In genomic region chr2:29624091-29624608, GRCm38 (mm10) we compare ENCODE assay signal across 10 mouse cellular contexts. TPM values are rescaled to one million over a fixed set of nuclear protein-coding genes. Genes with fewer than 3 reads are reported as not detected.
A peak's percentile ranks its signal among the peaks of the same experiment; 100 is the strongest.
DNase-seq lines count a peak whose midpoint lies in the region; ATAC-seq and TF ChIP-seq lines count a peak whose summit lies in the region.
"Had no signal": no experiment of that assay in that cellular context is flagged by ENCODE, and none has a peak within 500 bp of the region (broad histone marks: within the 10 kb centered on the region; RNA-seq: fewer than 3 reads in every experiment).

No protein-coding gene starts in this region.

- no peak for DNase-seq in gastrocnemius, adult 2 months
- no peak for DNase-seq in gastrocnemius, postnatal 36 days
- DNase-seq in 416B (ENCODE audit: low read depth) = peak; percentile 90
- DNase-seq in cerebellum, adult 9-11 months = no peak
- DNase-seq in frontal cortex, postnatal 25 days (ENCODE audit: low spot score in 2 of 2) = no peak
- no peak for DNase-seq in cerebellum, adult 11 months
- DNase-seq: layer of hippocampus, postnatal 36 days; midbrain, embryonic 14.5 days had no signal

- H3K27me3 ChIP-seq in heart, embryonic 16.5 days (ENCODE audit: control insufficient read depth, insufficient read depth, low read length) = no peaks in the 10 kb centered on the region

- 66% methylated on average over 4 of the region's 4 CpGs for WGBS in heart, embryonic 16.5 days

- intact Hi-C loops in gastrocnemius, adult 2 months (cut with DNase I) = no loop called here
- intact Hi-C loops in gastrocnemius, postnatal 36 days (cut with DNase I) = no loop called here

- H3K4me1 ChIP-seq in heart, embryonic 16.5 days (ENCODE audit: control insufficient read depth, insufficient read depth, low read length) = peaks cover 64% of the 10 kb centered on the region

- no peak for TF ChIP-seq CTCF in gastrocnemius, adult 2 months (IDR thresholded peaks at IDR 0.05)

- ATAC-seq in heart, embryonic 16.5 days (replicated peaks; ENCODE audit: extremely low read depth, insufficient read depth, low FRiP score) = no peak
- ATAC-seq in monocyte, adult 5-6 weeks (replicated peaks; ENCODE audit: insufficient number of reproducible peaks, low FRiP score, low TSS enrichment, poor library complexity, severe bottlenecking) = peak; percentile 62

- H3K4me3 ChIP-seq in gastrocnemius, adult 2 months = peak overlapping the region; percentile 33
- no peak overlapping the region for H3K4me3 ChIP-seq in heart, embryonic 16.5 days (ENCODE audit: low read length)

- no peaks in the 10 kb centered on the region for H3K9me3 ChIP-seq in heart, embryonic 16.5 days (replicated peaks; ENCODE audit: control insufficient read depth, low read length)

- H3K27ac ChIP-seq in gastrocnemius, adult 2 months = peak overlapping the region; percentile 96
- H3K27ac ChIP-seq in heart, embryonic 16.5 days (ENCODE audit: low read length) = peak overlapping the region; percentile 33

- H3K36me3 ChIP-seq in heart, embryonic 16.5 days (ENCODE audit: control insufficient read depth, insufficient read depth) = no peaks in the 10 kb centered on the region

- H3K4me2 ChIP-seq in heart, embryonic 16.5 days (ENCODE audit: low read depth, low read length) = no peak overlapping the region

- H3K9ac ChIP-seq in heart, embryonic 16.5 days (ENCODE audit: low read length) = 0 out of 2 replicates have a peak overlapping the region, but pooled peaks have one; percentile 16

RNA-seq across cellular contexts. Expression of gene Rapgef1, which starts 4.6 kb away (rescaled TPM):
- 100 to 1,000 TPM; 135 to 139 TPM for total RNA-seq in gastrocnemius, adult 2 months (2021)
- total RNA-seq in gastrocnemius, postnatal 36 days (2021) = 100 to 1,000 TPM; 102 to 117 TPM
- 11.3 and 12.9 TPM in 2 replicates for polyA plus RNA-seq in heart, embryonic 16.5 days (2015; fragmentation: Nextera tagmentation; extraction: Ambion mirVana)
- total RNA-seq in monocyte, adult 5-6 weeks (2017) = 62.3 to 108 TPM (median 83.0 TPM) in 3 replicates
